Mouse (Mus musculus): ENCODE results near the gene Klf13.

The Klf13 gene

GRCm38 (mm10) chr7:63888674-63889073 lies 50.0 kb downstream of the Klf13 start:
- no peak for DNase-seq (ENCODE audit: low read depth, low spot score)

GRCm38 (mm10) chr7:63887602-63888123 lies 51.1 kb downstream of the Klf13 start:
- no peak for DNase-seq (ENCODE audit: low read depth, low spot score)

GRCm38 (mm10) chr7:63887034-63887551 lies 51.6 kb downstream of the Klf13 start:
- peak; percentile 49 for DNase-seq (ENCODE audit: low read depth, low spot score)

- no peak for DNase-seq (ENCODE audit: low read depth, low spot score)
Observed at GRCm38 (mm10) chr7:63885025-63885424, 53.7 kb downstream of the Klf13 start.

GRCm38 (mm10) chr7:63882739-63883138 lies 56.0 kb downstream of the Klf13 start:
- no peak for DNase-seq (ENCODE audit: low read depth, low spot score)

- DNase-seq (ENCODE audit: low read depth, low spot score) = no peak
Observed at GRCm38 (mm10) chr7:63879583-63879982, 59.1 kb downstream of the Klf13 start.

GRCm38 (mm10) chr7:63877610-63878009 lies 61.1 kb downstream of the Klf13 start:
- DNase-seq (ENCODE audit: low read depth, low spot score) = peak; percentile 73

GRCm38 (mm10) chr7:63876640-63877039 lies 62.1 kb downstream of the Klf13 start:
- no peak for DNase-seq (ENCODE audit: low read depth, low spot score)

GRCm38 (mm10) chr7:63875686-63876085 lies 63.0 kb downstream of the Klf13 start:
- no peak for DNase-seq (ENCODE audit: low read depth, low spot score)

- DNase-seq (ENCODE audit: low read depth, low spot score) = no peak
Observed at GRCm38 (mm10) chr7:63873880-63874279, 64.8 kb downstream of the Klf13 start.

GRCm38 (mm10) chr7:63871698-63872097 lies 67.0 kb downstream of the Klf13 start:
- no peak for DNase-seq (ENCODE audit: low read depth, low spot score)

GRCm38 (mm10) chr7:63868356-63868918 lies 70.3 kb downstream of the Klf13 start:
- no peak for DNase-seq (ENCODE audit: low read depth, low spot score)

GRCm38 (mm10) chr7:63865911-63866310 lies 72.8 kb downstream of the Klf13 start:
- DNase-seq (ENCODE audit: low read depth, low spot score) = no peak

- DNase-seq (ENCODE audit: low read depth, low spot score) = no peak
Observed at GRCm38 (mm10) chr7:63863046-63863445, 75.7 kb downstream of the Klf13 start.

- no peak for DNase-seq (ENCODE audit: low read depth, low spot score)
Observed at GRCm38 (mm10) chr7:63861123-63861522, 77.6 kb downstream of the Klf13 start.

- DNase-seq (ENCODE audit: low read depth, low spot score) = peak; percentile 91
Observed at GRCm38 (mm10) chr7:63858571-63859152, 80.1 kb downstream of the Klf13 start.

- DNase-seq (ENCODE audit: low read depth, low spot score) = no peak
Observed at GRCm38 (mm10) chr7:63857771-63858417, 80.8 kb downstream of the Klf13 start.

GRCm38 (mm10) chr7:63855283-63855682 lies 83.4 kb downstream of the Klf13 start:
- DNase-seq (ENCODE audit: low read depth, low spot score) = peak; percentile 61

GRCm38 (mm10) chr7:63851841-63852533 lies 86.7 kb downstream of the Klf13 start:
- DNase-seq (ENCODE audit: low read depth, low spot score) = no peak

Measured in R1 (cell line).